Mouse (Mus musculus) midbrain, embryonic 11.5 days (tissue): ENCODE measurements around the gene Col25a1. TPM values are rescaled to one million over a fixed set of nuclear protein-coding genes. Genes with fewer than 3 reads are reported as not detected.

Experiments
- ATAC-seq: fragments of 200-750 bp; cut with Nextera tagmentation; 2 replicates; pipeline ENCODE4 v1.8.0; 2017; ENCODE audit warnings: moderate TSS enrichment, moderate library complexity; ENCODE audit not compliant: low FRiP score
- DNase-seq: peaks from one replicate; pipeline ENCODE4 v3.0.0; 2015; ENCODE audit warnings: low spot score; ENCODE audit errors: missing footprints
- H3K27ac ChIP-seq: fragments of 300-500 bp; sonication (generic); 2 replicates; pipeline ENCODE4 v1.5.1; 2014; ENCODE audit warnings: low read depth, low read length
- H3K27me3 ChIP-seq: fragments of 300-500 bp; sonication (generic); 2 replicates; pipeline ENCODE4 v1.6.1; 2014; ENCODE audit warnings: mild to moderate bottlenecking, low read length, moderate library complexity, mixed read lengths; ENCODE audit not compliant: control insufficient read depth, insufficient read depth
- H3K36me3 ChIP-seq: fragments of 300-500 bp; sonication (generic); 2 replicates; pipeline ENCODE4 v1.6.1; 2014; ENCODE audit warnings: mild to moderate bottlenecking, low read length, moderate library complexity, mixed read lengths; ENCODE audit not compliant: control insufficient read depth, insufficient read depth
- H3K4me1 ChIP-seq: fragments of 300-500 bp; sonication (generic); 2 replicates; pipeline ENCODE4 v1.6.1; 2014; ENCODE audit warnings: low read length; ENCODE audit not compliant: control insufficient read depth, insufficient read depth
- H3K4me2 ChIP-seq: fragments of 300-500 bp; sonication (generic); 2 replicates; pipeline ENCODE4 v1.6.1; 2014; ENCODE audit warnings: mild to moderate bottlenecking, moderate library complexity
- H3K4me3 ChIP-seq: fragments of 300-500 bp; sonication (generic); 2 replicates; pipeline ENCODE4 v1.5.1; 2014; ENCODE audit warnings: low read depth, low read length
- H3K9ac ChIP-seq: fragments of 300-500 bp; sonication (generic); 2 replicates; pipeline ENCODE4 v1.6.1; 2014; ENCODE audit warnings: low read length
- H3K9me3 ChIP-seq: fragments of 300-500 bp; sonication (generic); 2 replicates; pipeline ENCODE4 v1.6.1; 2016; ENCODE audit warnings: low read length; ENCODE audit not compliant: control insufficient read depth
- WGBS: fragments of 180-500 bp; shearing (Covaris S2); extraction: QIAGEN DNeasy Blood & Tissue Kit; methylation state at CpG from one replicate; pipeline ENCODE4 v1.1.7; 2014; 5-methylcytosine and 5-hydroxymethylcytosine counted together
- polyA plus RNA-seq: library from polyadenylated mRNA; unstranded; fragments of >200 nt; fragmentation: Nextera tagmentation; extraction: Ambion mirVana; gene quantifications from 2 replicates; pipeline ENCODE4 v1.2.1, GENCODE M21; 2014

Gene Col25a1
- polyA plus RNA-seq, 1 experiment from 2014 or later: 3.0 TPM

DNA sequence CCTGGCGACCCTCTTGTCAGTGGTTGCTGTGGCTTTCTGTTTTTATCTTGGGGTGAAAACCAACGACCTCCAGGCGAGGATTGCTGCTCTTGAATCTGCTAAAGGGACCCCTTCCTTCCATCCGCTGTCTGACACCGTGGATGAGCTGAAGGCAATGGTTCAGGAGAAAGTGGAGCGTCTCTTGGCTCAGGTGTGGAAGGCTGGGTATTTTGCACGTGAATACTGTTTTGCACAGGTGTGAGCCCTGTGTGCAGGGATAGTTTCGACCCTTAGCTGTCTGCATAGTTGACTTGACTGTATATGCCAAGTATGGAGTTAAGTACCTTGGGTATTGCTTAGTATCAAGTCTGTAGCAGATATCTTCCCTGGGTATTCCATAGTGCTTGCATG is 50.3 kb downstream of the Col25a1 start:
- no peak for ATAC-seq
- H3K9ac ChIP-seq: peak overlapping the region; percentile 50
- no peaks in the 10 kb centered on the region for H3K9me3 ChIP-seq
- H3K4me1 ChIP-seq: no peaks in the 10 kb centered on the region
- WGBS: 23% methylated on average over 8 of the region's 8 CpGs
- H3K4me2 ChIP-seq: peak overlapping the region; percentile 91
- no peaks in the 10 kb centered on the region for H3K36me3 ChIP-seq
- peaks cover 2% of the 10 kb centered on the region; the same call in 1 of the 2 replicates for H3K27me3 ChIP-seq
- H3K4me3 ChIP-seq: peak overlapping the region; percentile 45
- H3K27ac ChIP-seq: no peak overlapping the region
- peak; percentile 92 for DNase-seq

DNA sequence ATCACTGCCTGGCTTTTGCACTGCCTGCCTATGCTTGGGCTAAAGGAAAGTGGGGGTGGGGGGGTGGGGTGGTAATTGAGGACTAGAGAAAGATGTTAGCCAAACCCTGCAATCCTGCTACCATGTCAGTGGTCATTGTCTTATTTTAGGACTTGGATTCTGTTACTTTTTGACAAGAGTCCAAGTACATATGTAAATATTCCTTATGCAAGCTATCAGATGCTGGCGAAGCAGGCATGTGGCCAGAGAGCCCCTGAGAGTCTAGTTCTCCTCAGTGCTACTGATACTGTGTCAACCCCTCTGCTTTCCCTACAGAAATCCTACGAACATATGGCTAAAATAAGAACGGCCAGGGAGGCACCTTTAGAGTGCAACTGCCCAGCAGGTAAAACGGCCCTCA is 51.1 kb downstream of the Col25a1 start:
- Histone ChIP-seq H3K9me3 (no peaks in the 10 kb centered on the region), H3K27ac (no peak overlapping the region), H3K4me1 (no peaks in the 10 kb centered on the region), H3K27me3 (peaks cover 2% of the 10 kb centered on the region; the same call in 1 of the 2 replicates), H3K4me2 (no peak overlapping the region), H3K4me3 (no peak overlapping the region), H3K36me3 (no peaks in the 10 kb centered on the region), H3K9ac (no peak overlapping the region)
- WGBS: 87% methylated on average over 4 of the region's 4 CpGs
- no peak for ATAC-seq
- no peak for DNase-seq

- no peak for ATAC-seq
- Histone ChIP-seq H3K9me3 (no peaks in the 10 kb centered on the region), H3K27ac (no peak overlapping the region), H3K4me3 (no peak overlapping the region), H3K27me3 (0 out of 2 replicates have a peak, but pooled peaks cover 2% of the 10 kb centered on the region), H3K9ac (no peak overlapping the region), H3K4me1 (no peaks in the 10 kb centered on the region), H3K4me2 (no peak overlapping the region), H3K36me3 (no peaks in the 10 kb centered on the region)
- DNase-seq: no peak
- WGBS: 59% methylated on average over 3 of the region's 3 CpGs
These were observed 53.8 kb downstream of the Col25a1 start for GRCm38 (mm10) chr3:130185111-130185510.

DNA sequence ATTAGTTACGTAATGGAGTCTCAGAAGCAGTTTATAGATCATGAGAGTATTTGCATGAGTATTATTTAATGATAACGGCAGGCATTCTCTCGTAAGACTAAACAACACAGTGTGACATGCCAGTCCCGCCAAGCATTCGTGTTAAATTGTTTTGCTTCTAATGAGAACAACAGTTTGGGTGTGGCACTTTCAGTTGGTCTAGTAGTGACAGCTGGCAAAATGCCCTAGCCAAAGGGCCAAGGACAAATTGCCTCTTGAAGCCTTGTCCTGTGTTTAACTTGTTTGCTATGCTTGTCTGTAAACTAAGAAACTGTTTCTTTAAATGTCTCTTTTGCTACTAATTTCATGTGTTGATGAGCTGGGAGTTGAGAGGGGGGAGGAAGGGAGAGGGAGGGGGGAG is 56.3 kb downstream of the Col25a1 start:
- Histone ChIP-seq H3K4me3 (no peak overlapping the region), H3K4me1 (no peaks in the 10 kb centered on the region), H3K9ac (no peak overlapping the region), H3K27me3 (no peaks in the 10 kb centered on the region), H3K36me3 (no peaks in the 10 kb centered on the region), H3K27ac (no peak overlapping the region), H3K4me2 (no peak overlapping the region), H3K9me3 (no peaks in the 10 kb centered on the region)
- DNase-seq: peak; percentile 2
- no peak for ATAC-seq
- WGBS: 90% methylated on average over 5 of the region's 5 CpGs

GRCm38 (mm10) chr3:130193450-130193849 is 62.1 kb downstream of the Col25a1 start:
- ATAC-seq: no peak
- WGBS: 91% methylated on average over 8 of the region's 8 CpGs
- no peak for DNase-seq
- H3K9me3 ChIP-seq: no peaks in the 10 kb centered on the region
- H3K36me3 ChIP-seq: no peaks in the 10 kb centered on the region
- H3K4me3 ChIP-seq: no peak overlapping the region
- no peak overlapping the region for H3K4me2 ChIP-seq
- H3K27ac ChIP-seq: no peak overlapping the region
- no peaks in the 10 kb centered on the region for H3K4me1 ChIP-seq
- H3K27me3 ChIP-seq: no peaks in the 10 kb centered on the region
- H3K9ac ChIP-seq: no peak overlapping the region

DNA sequence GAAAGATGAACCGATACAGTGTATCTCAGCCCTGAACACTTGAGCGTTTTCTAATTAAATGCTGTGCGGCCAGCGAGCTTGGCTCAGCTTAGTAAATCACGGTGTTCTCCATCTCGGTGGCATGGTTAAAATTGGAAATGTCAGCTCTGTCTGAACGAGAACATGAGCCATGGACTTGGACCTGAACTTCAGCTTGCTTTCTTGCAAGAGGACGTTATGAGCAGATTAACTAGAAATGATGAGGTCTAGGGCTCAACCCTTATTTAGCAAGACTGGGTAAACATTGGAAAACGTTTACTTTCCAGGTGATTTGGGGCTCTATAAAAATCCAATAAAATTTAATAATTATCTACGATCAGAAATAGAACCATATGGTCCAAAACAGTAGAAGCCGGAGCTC is 83.3 kb downstream of the Col25a1 start:
- Histone ChIP-seq H3K9me3 (no peaks in the 10 kb centered on the region), H3K27me3 (no peaks in the 10 kb centered on the region), H3K4me3 (no peak overlapping the region), H3K4me1 (no peaks in the 10 kb centered on the region), H3K9ac (no peak overlapping the region), H3K27ac (no peak overlapping the region), H3K4me2 (no peak overlapping the region), H3K36me3 (no peaks in the 10 kb centered on the region)
- no peak for DNase-seq
- 88% methylated on average over 11 of the region's 11 CpGs for WGBS
- ATAC-seq: no peak

GRCm38 (mm10) chr3:130216141-130216540 is 84.8 kb downstream of the Col25a1 start:
- Histone ChIP-seq H3K36me3 (no peaks in the 10 kb centered on the region), H3K9me3 (no peaks in the 10 kb centered on the region), H3K27me3 (no peaks in the 10 kb centered on the region), H3K27ac (no peak overlapping the region), H3K4me2 (no peak overlapping the region), H3K4me3 (no peak overlapping the region), H3K4me1 (no peaks in the 10 kb centered on the region), H3K9ac (no peak overlapping the region)
- DNase-seq (no peak), ATAC-seq (no peak)

DNA sequence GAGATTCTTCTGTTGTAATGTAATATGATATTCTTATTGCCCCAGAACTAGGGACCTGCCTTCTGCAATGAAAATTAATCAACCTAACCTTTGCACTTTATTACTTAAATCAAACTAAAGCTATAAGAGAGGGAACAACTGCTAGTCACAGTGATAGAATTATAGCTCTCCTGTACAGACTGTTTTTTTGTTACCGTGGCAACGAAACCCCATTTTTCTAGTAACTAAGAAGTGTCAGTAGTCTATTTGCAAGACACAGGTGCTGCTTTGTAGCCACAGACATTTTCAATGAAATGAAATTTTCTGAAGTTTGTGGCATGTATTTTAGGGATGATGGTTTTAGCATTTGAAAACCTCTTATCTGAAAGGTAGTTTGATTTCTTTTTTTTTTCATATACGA is 85.3 kb downstream of the Col25a1 start:
- DNase-seq (no peak), ATAC-seq (no peak)
- 90% methylated on average over 3 of the region's 3 CpGs for WGBS
- H3K9ac ChIP-seq: no peak overlapping the region
- no peaks in the 10 kb centered on the region for H3K4me1 ChIP-seq
- no peaks in the 10 kb centered on the region for H3K27me3 ChIP-seq
- no peak overlapping the region for H3K27ac ChIP-seq
- no peak overlapping the region for H3K4me3 ChIP-seq
- H3K36me3 ChIP-seq: no peaks in the 10 kb centered on the region
- H3K4me2 ChIP-seq: no peak overlapping the region
- no peaks in the 10 kb centered on the region for H3K9me3 ChIP-seq

DNA sequence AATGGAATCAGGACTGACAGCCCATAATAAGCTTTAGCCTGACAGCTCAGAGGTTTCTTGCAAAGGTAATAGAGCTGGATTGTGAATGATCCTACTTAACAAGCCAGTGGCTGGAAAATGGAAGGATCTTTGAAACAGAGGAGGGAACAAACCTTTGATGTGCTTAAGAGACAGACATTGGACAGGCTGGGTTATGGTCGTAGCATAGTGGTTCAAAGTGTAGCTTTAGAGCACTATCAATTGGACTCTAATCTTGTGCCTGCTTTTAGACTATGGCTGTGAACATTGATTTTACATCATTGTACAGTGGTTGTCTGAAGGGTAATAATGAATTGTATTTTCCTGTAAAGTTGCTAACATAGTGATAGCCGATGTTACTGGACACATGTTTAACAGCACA is 86.4 kb downstream of the Col25a1 start:
- H3K4me2 ChIP-seq: no peak overlapping the region
- no peaks in the 10 kb centered on the region for H3K4me1 ChIP-seq
- no peaks in the 10 kb centered on the region for H3K36me3 ChIP-seq
- DNase-seq (no peak), ATAC-seq (no peak)
- H3K9me3 ChIP-seq: no peaks in the 10 kb centered on the region
- 78% methylated on average over 2 of the region's 2 CpGs for WGBS
- H3K4me3 ChIP-seq: no peak overlapping the region
- H3K27ac ChIP-seq: no peak overlapping the region
- no peak overlapping the region for H3K9ac ChIP-seq
- H3K27me3 ChIP-seq: no peaks in the 10 kb centered on the region

DNA sequence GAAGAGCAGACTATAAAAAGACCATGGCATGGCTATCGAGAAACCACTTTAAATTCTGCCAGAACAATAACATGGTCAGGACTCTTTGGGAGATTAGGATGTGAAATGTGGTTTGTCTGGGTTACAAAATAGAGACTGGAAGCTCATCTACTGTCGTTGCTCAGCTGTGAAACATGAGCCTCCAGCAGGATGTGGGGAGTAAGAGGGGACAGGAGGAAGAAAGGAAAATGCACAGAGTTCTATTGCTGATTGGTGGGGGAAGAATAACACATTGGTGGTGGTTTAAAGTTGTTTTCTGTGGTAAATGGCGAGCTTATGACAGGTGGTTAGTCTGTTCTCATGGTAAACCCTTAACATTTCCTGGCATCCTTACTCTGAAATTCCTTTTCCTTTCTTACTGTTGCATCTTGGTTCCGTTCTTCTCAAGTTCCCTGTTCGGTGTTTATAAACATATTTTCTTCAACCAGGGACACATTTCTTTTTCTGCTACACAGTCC is 87.0 kb downstream of the Col25a1 start:
- ATAC-seq (no peak), DNase-seq (no peak)

More for the DNA sequence above, 87.0 kb downstream of the Col25a1 start:
- WGBS: 67% methylated on average over 5 of the region's 5 CpGs
- H3K27ac ChIP-seq: no peak overlapping the region
- no peaks in the 10 kb centered on the region for H3K4me1 ChIP-seq
- no peak overlapping the region for H3K4me3 ChIP-seq
- no peak overlapping the region for H3K4me2 ChIP-seq
- H3K36me3 ChIP-seq: no peaks in the 10 kb centered on the region
- H3K9ac ChIP-seq: no peak overlapping the region
- H3K27me3 ChIP-seq: no peaks in the 10 kb centered on the region
- H3K9me3 ChIP-seq: no peaks in the 10 kb centered on the region
